Mouse (Mus musculus): ENCODE measurements around the gene Gm5485.
A peak's percentile ranks its signal among the peaks of the same experiment; 100 is the strongest.

Gm5485 gene

DNA sequence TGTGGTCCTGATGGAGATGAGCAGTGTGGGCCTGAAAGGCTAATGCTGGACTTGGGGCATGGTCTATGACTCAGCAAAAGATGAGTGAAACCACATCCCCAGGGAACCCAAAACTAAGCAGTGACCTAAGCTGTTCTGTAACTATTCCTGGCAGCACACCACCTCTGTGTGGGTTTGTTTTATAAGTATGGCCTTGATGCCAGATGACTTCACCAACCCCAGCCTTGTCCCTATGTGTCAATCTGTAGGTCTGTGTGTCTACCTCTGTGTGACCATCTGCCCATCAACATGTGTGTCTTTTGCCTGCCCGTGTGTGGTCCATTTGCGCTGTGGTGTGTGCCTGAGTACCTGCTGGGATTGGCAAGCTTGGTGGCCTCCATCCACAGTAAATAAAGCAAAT is 44.1 kb downstream of the Gm5485 start:
- no peak for DNase-seq

DNA sequence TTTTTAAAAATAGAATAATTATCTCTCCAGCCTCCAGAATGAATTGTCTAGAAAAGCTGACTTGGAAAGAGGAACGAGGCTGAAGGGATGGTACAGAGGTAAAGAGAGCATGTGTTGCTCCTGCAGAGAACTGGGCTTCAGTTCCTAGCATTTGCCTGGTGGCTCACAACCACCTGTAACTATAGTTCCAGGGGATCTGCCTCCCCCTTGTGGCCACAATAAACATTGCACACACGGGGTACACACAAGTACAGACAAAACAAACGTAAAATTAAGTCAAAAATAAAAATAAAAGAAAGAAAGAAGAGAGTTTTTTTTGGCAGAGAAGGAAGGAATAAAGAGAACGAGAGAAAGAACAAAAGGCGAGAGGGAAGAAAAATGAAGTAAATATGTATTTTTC is 45.4 kb downstream of the Gm5485 start:
- DNase-seq: no peak

DNA sequence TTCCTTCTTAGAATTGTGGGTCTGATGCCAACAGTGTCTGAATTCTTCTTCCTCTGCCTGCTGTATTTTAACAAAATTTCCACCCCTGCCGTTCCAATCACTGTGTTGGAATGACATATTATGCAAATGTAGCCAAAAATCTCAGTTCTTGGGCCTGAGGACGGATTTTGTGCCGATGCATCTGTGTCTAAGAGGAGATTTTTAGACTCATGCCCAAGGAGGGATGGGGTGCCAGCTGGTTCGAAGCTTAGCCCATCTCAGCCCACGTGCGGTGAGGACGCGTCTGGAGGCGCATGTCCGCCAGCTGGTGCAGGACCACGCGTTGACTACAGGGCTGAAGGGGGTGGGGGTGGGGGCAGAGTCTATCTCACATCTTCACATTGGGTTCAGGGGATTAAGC is 51.3 kb downstream of the Gm5485 start:
- DNase-seq: peak; percentile 68

DNA sequence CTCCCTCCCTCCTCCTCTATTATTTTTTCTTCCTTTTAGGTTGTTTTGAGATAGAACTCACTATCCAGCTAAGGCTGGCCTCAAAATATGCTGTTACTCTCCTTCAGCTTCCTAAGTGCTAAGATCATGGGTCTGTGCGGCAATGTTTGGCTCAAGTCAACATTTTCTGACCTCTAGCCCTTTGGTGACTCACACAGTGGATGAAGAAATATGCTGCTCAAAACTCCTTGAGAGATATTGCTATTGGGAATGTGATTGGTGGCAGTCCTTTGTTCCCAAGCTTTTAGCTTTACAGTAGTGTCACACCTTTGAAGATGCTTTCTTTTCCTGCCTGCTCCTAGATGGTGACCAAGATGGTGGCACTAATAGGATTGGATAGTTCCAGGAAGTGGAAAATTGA is 55.8 kb downstream of the Gm5485 start:
- DNase-seq: no peak

DNA sequence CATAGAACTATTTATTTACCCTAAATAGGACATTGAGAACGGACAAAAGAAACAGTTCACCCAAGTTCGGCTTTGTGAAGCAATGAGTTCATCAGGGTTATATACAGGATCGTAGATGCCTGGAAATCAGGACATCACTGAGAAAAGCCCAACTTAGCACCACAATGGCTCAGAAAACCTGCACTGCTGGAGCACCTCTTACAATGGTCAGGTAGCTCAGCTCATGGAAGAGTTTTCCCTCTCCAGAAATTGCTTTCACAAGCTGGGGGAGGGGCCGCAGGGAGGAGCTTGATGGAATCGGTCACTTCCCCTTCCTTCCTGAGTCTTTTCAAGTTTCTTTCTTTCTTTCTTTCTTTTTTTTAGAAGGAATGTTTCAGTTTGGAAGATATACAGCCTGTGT is 56.5 kb downstream of the Gm5485 start:
- DNase-seq: no peak

All from right cerebral cortex, adult 18-20 months (tissue).